Mouse (Mus musculus) midbrain, embryonic 11.5 days (tissue): ENCODE results near the gene St5. TPM values are rescaled to one million over a fixed set of nuclear protein-coding genes. Genes with fewer than 3 reads are reported as not detected.
A peak's percentile ranks its signal among the peaks of the same experiment; 100 is the strongest.

ENCODE experiments used
- ATAC-seq: fragments of 200-750 bp; cut with Nextera tagmentation; 2 replicates; pipeline ENCODE4 v1.8.0; 2017; ENCODE audit warnings: moderate TSS enrichment, moderate library complexity; ENCODE audit not compliant: low FRiP score
- DNase-seq: peaks from one replicate; pipeline ENCODE4 v3.0.0; 2015; ENCODE audit warnings: low spot score; ENCODE audit errors: missing footprints
- H3K27ac ChIP-seq: fragments of 300-500 bp; sonication (generic); 2 replicates; pipeline ENCODE4 v1.5.1; 2014; ENCODE audit warnings: low read depth, low read length
- H3K27me3 ChIP-seq: fragments of 300-500 bp; sonication (generic); 2 replicates; pipeline ENCODE4 v1.6.1; 2014; ENCODE audit warnings: mild to moderate bottlenecking, low read length, moderate library complexity, mixed read lengths; ENCODE audit not compliant: control insufficient read depth, insufficient read depth
- H3K36me3 ChIP-seq: fragments of 300-500 bp; sonication (generic); 2 replicates; pipeline ENCODE4 v1.6.1; 2014; ENCODE audit warnings: mild to moderate bottlenecking, low read length, moderate library complexity, mixed read lengths; ENCODE audit not compliant: control insufficient read depth, insufficient read depth
- H3K4me1 ChIP-seq: fragments of 300-500 bp; sonication (generic); 2 replicates; pipeline ENCODE4 v1.6.1; 2014; ENCODE audit warnings: low read length; ENCODE audit not compliant: control insufficient read depth, insufficient read depth
- H3K4me2 ChIP-seq: fragments of 300-500 bp; sonication (generic); 2 replicates; pipeline ENCODE4 v1.6.1; 2014; ENCODE audit warnings: mild to moderate bottlenecking, moderate library complexity
- H3K4me3 ChIP-seq: fragments of 300-500 bp; sonication (generic); 2 replicates; pipeline ENCODE4 v1.5.1; 2014; ENCODE audit warnings: low read depth, low read length
- H3K9ac ChIP-seq: fragments of 300-500 bp; sonication (generic); 2 replicates; pipeline ENCODE4 v1.6.1; 2014; ENCODE audit warnings: low read length
- H3K9me3 ChIP-seq: fragments of 300-500 bp; sonication (generic); 2 replicates; pipeline ENCODE4 v1.6.1; 2016; ENCODE audit warnings: low read length; ENCODE audit not compliant: control insufficient read depth
- WGBS: fragments of 180-500 bp; shearing (Covaris S2); extraction: QIAGEN DNeasy Blood & Tissue Kit; methylation state at CpG from one replicate; pipeline ENCODE4 v1.1.7; 2014; 5-methylcytosine and 5-hydroxymethylcytosine counted together
- polyA plus RNA-seq: library from polyadenylated mRNA; unstranded; fragments of >200 nt; fragmentation: Nextera tagmentation; extraction: Ambion mirVana; gene quantifications from 2 replicates; pipeline ENCODE4 v1.2.1, GENCODE M21; 2014

The St5 gene
- polyA plus RNA-seq, 1 experiment from 2014 or later, result 37.9 TPM

DNA sequence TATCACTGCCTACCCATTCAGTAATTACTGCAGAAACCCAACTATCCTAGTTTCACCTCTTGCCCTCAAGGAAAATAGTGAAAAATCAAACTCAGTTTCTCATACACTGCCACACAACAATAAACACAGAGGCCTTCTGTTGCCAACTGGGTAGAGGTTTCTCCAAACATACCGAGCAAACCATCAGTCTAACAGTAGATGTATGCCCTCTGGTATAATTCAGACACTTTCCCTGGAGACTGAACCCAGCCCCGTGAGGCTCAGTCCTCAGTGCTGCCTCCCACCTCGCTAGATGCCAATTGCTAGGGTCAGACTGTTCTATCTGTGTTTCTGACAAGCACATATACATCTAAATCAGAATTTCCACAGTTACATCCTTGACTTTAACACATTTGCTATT, 83.1 kb downstream of the St5 start:
- 80% methylated on average over 3 of the region's 3 CpGs for WGBS
- ATAC-seq (no peak), DNase-seq (no peak)
- Histone ChIP-seq H3K36me3 (no peaks in the 10 kb centered on the region), H3K9ac (no peak overlapping the region), H3K27ac (no peak overlapping the region), H3K4me2 (no peak overlapping the region), H3K4me3 (no peak overlapping the region), H3K27me3 (no peaks in the 10 kb centered on the region), H3K9me3 (no peaks in the 10 kb centered on the region), H3K4me1 (peaks cover 17% of the 10 kb centered on the region)

GRCm38 (mm10) chr7:109618721-109619120, 84.7 kb downstream of the St5 start:
- Histone ChIP-seq H3K27me3 (no peaks in the 10 kb centered on the region), H3K4me1 (peaks cover 28% of the 10 kb centered on the region), H3K36me3 (no peaks in the 10 kb centered on the region), H3K9me3 (no peaks in the 10 kb centered on the region), H3K27ac (no peak overlapping the region), H3K9ac (no peak overlapping the region), H3K4me3 (no peak overlapping the region), H3K4me2 (no peak overlapping the region)
- ATAC-seq (no peak), DNase-seq (peak; percentile 92)
- 20% methylated on average over 6 of the region's 6 CpGs for WGBS

- ATAC-seq (no peak), DNase-seq (no peak)
- 86% methylated on average over 3 of the region's 3 CpGs for WGBS
- Histone ChIP-seq H3K36me3 (no peaks in the 10 kb centered on the region), H3K27ac (no peak overlapping the region), H3K9ac (no peak overlapping the region), H3K9me3 (no peaks in the 10 kb centered on the region), H3K4me2 (no peak overlapping the region), H3K27me3 (no peaks in the 10 kb centered on the region), H3K4me3 (no peak overlapping the region), H3K4me1 (peaks cover 34% of the 10 kb centered on the region)
Observed at GRCm38 (mm10) chr7:109617838-109618237, 85.6 kb downstream of the St5 start.

DNA sequence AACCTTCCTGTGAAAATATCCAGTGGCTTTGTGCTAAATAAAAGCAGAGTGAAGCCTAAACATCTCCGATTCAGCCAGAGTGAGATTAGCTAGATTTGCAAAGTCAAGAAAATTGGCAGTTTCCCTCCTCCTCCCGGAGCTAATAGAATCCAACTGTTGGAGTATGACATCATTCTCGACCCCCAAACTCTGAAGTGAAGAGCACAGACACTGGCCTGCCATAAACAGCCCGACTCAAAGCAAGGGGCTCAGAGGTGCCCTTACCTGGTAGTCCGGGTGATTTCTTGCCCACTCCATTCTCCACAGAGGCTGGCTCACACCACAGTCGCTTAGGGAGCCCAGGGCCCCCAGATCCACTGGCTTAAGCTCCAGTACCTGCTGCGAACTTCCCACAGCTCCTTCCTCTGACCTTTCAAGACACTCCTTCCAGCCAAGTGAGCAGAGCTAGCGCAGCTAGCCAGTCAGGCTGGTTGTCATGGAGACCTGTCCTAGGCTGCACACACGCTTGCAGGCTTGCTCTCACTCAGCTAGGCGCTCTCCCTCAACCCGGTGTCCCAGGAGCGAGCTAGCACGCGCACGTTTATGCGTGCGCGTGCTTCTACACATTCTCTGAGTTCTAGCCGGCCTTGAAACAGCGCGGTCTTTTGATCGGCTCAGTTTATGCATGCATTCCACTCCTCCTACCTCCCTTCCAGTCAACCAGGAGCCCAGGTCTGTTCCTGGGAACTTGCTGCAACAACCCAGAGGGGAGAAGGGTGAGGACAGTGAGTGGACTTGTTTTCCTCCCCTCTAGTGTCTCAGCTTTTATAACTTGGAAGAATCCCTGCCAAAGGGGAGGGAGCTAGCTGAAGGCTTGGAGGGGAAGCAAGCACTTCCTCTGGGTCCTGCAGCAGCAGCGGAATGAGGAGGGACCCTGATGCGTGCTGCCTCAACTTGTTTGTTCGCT, 87.1 kb downstream of the St5 start:
- peak overlapping the region; percentile 59 for H3K4me2 ChIP-seq
- peak overlapping the region; percentile 84 for H3K27ac ChIP-seq
- no peaks in the 10 kb centered on the region for H3K36me3 ChIP-seq
- no peaks in the 10 kb centered on the region for H3K27me3 ChIP-seq
- H3K4me1 ChIP-seq, result peaks cover 44% of the 10 kb centered on the region
- ATAC-seq, result peak; percentile 98
- peak overlapping the region; percentile 37 for H3K4me3 ChIP-seq
- peak overlapping the region; percentile 62 for H3K9ac ChIP-seq
- 1% methylated on average over 25 of the region's 25 CpGs for WGBS
- H3K9me3 ChIP-seq, result no peaks in the 10 kb centered on the region
- DNase-seq, result peak; percentile 99

DNA sequence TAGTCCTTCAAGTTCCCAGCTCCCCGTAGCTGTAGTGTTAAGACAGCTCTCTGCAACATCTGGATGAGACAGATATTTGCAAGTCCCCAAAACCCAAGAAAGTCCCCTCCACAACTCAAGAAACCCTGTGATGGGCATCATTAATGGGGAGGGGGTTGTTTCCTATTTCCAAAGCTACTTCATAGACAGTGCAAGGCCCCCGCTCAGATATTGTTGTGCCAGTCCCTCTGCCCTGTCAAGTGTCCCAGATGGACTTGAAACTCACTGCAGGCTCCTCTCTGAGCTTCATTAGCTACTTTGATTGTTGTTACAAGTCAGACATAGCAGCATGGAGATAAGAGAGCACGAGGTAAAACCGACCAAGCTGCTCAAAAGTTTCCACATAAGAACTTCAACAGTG, 87.8 kb downstream of the St5 start:
- Histone ChIP-seq H3K27me3 (no peaks in the 10 kb centered on the region), H3K27ac (peak overlapping the region; percentile 84), H3K9me3 (no peaks in the 10 kb centered on the region), H3K4me1 (peaks cover 44% of the 10 kb centered on the region), H3K4me3 (peak overlapping the region; percentile 37), H3K36me3 (no peaks in the 10 kb centered on the region), H3K4me2 (peak overlapping the region; percentile 59), H3K9ac (peak overlapping the region; percentile 62)
- ATAC-seq (no peak), DNase-seq (no peak)
- WGBS, result 23% methylated on average over 4 of the region's 4 CpGs

- Histone ChIP-seq H3K9ac (peak overlapping the region; percentile 45; the same call in 1 of the 2 replicates), H3K36me3 (no peaks in the 10 kb centered on the region), H3K27me3 (no peaks in the 10 kb centered on the region), H3K4me3 (peak overlapping the region; percentile 17; the same call in 1 of the 2 replicates), H3K4me2 (peak overlapping the region; percentile 59), H3K9me3 (no peaks in the 10 kb centered on the region), H3K27ac (peak overlapping the region; percentile 4; the same call in 1 of the 2 replicates), H3K4me1 (peaks cover 46% of the 10 kb centered on the region)
- no peak for ATAC-seq
- 24% methylated on average over 4 of the region's 4 CpGs for WGBS
- DNase-seq, result no peak
Observed at GRCm38 (mm10) chr7:109614939-109615338, 88.5 kb downstream of the St5 start.

GRCm38 (mm10) chr7:109613531-109614021, 89.8 kb downstream of the St5 start:
- DNase-seq, result no peak
- no peak overlapping the region; the same call in 1 of the 2 replicates for H3K4me2 ChIP-seq
- H3K27ac ChIP-seq, result no peak overlapping the region
- no peak overlapping the region for H3K9ac ChIP-seq
- peaks cover 49% of the 10 kb centered on the region for H3K4me1 ChIP-seq
- no peak for ATAC-seq
- 68% methylated on average over 5 of the region's 5 CpGs for WGBS
- no peaks in the 10 kb centered on the region for H3K27me3 ChIP-seq
- no peak overlapping the region for H3K4me3 ChIP-seq
- H3K9me3 ChIP-seq, result no peaks in the 10 kb centered on the region
- H3K36me3 ChIP-seq, result no peaks in the 10 kb centered on the region

GRCm38 (mm10) chr7:109613051-109613450, 90.4 kb downstream of the St5 start:
- no peaks in the 10 kb centered on the region for H3K27me3 ChIP-seq
- H3K9me3 ChIP-seq, result no peaks in the 10 kb centered on the region
- H3K27ac ChIP-seq, result peak overlapping the region; percentile 78
- H3K4me1 ChIP-seq, result peaks cover 49% of the 10 kb centered on the region
- no peak for DNase-seq
- no peak for ATAC-seq
- no peak overlapping the region for H3K4me2 ChIP-seq
- H3K9ac ChIP-seq, result no peak overlapping the region
- H3K36me3 ChIP-seq, result no peaks in the 10 kb centered on the region
- no peak overlapping the region for H3K4me3 ChIP-seq
- 87% methylated on average over 2 of the region's 3 CpGs for WGBS

GRCm38 (mm10) chr7:109612531-109612930, 90.9 kb downstream of the St5 start:
- no peak overlapping the region for H3K9ac ChIP-seq
- no peaks in the 10 kb centered on the region for H3K27me3 ChIP-seq
- DNase-seq (no peak), ATAC-seq (no peak)
- no peaks in the 10 kb centered on the region for H3K36me3 ChIP-seq
- no peak overlapping the region for H3K4me2 ChIP-seq
- WGBS, result 42% methylated on average over 2 of the region's 2 CpGs
- peaks cover 49% of the 10 kb centered on the region for H3K4me1 ChIP-seq
- H3K27ac ChIP-seq, result peak overlapping the region; percentile 78
- H3K4me3 ChIP-seq, result no peak overlapping the region
- H3K9me3 ChIP-seq, result no peaks in the 10 kb centered on the region
